ENCODE assay signal across 9 mouse cellular contexts in the genomic region with DNA sequence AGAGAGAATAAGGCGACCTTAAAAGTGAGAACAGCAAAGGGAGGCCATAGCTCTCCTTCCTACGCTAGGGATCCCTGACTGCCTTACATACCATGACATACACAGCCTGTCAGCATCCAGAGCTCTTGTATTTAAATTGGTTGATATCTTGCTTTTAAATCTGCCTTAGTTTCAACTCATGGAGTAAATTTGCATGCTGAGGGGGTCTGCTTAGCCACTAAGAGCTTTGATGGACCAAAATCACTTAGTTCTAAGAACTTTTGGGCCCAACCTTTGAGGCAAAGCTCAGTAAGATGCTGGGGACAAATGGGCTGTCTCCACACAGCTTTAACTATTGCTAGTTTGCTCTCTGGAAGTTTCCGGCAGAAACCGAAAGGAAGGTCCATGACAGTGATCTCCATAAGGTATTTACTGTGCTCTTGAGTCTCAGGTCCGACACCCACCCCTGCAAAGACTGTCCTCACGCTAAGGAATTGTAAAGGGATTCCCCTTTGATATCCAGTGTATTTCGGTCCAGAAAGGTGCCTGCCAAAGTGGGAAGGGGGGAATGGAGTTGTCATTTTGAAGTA. TPM values are rescaled to one million over a fixed set of nuclear protein-coding genes. Genes with fewer than 3 reads are reported as not detected.
DNase-seq lines count a peak whose midpoint lies in the region; ATAC-seq and TF ChIP-seq lines count a peak whose summit lies in the region.
"Had no signal": no experiment of that assay in that cellular context is flagged by ENCODE, and none has a peak within 500 bp of the region (broad histone marks: within the 10 kb centered on the region; RNA-seq: fewer than 3 reads in every experiment).

No protein-coding gene starts in this region.

- peak overlapping the region; percentile 26 for H3K4me3 ChIP-seq in thymus, adult 2 months (ENCODE audit: control insufficient read depth, insufficient read depth, low read length)
- H3K4me3 ChIP-seq in forebrain, embryonic 10.5 days, result peak overlapping the region; percentile 59
- H3K4me3 ChIP-seq in liver, embryonic 12.5 days, result peak overlapping the region; percentile 65

- DNase-seq in thymus, adult 2 months, result no peak
- no peak for DNase-seq in thymus, postnatal 4 days
- peak; percentile 44 for DNase-seq in forebrain, embryonic 10.5 days (ENCODE audit: extremely low spot score, low spot score)
- no peak for DNase-seq in T-cell, adult 2 months (ENCODE audit: low spot score)
- DNase-seq in ovary, postnatal 14 days (ENCODE audit: low spot score), result no peak
- DNase-seq in urinary bladder, postnatal 10 days (ENCODE audit: low spot score), result no peak
- DNase-seq in testis, postnatal 14 days (ENCODE audit: low spot score), result no peak

- no peak for TF ChIP-seq CTCF in thymus, adult 2 months (IDR thresholded peaks at IDR 0.05; ENCODE audit: borderline replicate concordance, control insufficient read depth, extremely low read depth, insufficient read depth, low read length, poor library complexity)

- H3K27me3 ChIP-seq in thymus, adult 2 months (ENCODE audit: control insufficient read depth, insufficient read depth, low read length), result no peaks in the 10 kb centered on the region
- no peaks in the 10 kb centered on the region for H3K27me3 ChIP-seq in forebrain, embryonic 10.5 days (ENCODE audit: poor library complexity, severe bottlenecking)
- no peaks in the 10 kb centered on the region for H3K27me3 ChIP-seq in liver, embryonic 12.5 days (replicated peaks)

- H3K36me3 ChIP-seq in thymus, adult 2 months (ENCODE audit: control insufficient read depth, insufficient read depth, low read length), result no peaks in the 10 kb centered on the region
- H3K36me3 ChIP-seq in forebrain, embryonic 10.5 days (replicated peaks), result no peaks in the 10 kb centered on the region
- no peaks in the 10 kb centered on the region for H3K36me3 ChIP-seq in liver, embryonic 12.5 days

- WGBS in thymus, adult 2 months, result 60% methylated on average over 7 of the region's 7 CpGs
- 31% methylated on average over 7 of the region's 7 CpGs for WGBS in forebrain, embryonic 10.5 days
- 24% methylated on average over 7 of the region's 7 CpGs for WGBS in liver, embryonic 12.5 days (ENCODE audit: insufficient replicate concordance)

- peak overlapping the region; percentile 77 for H3K4me2 ChIP-seq in liver, embryonic 12.5 days

- no peaks in the 10 kb centered on the region for H3K9me3 ChIP-seq in forebrain, embryonic 10.5 days
- no peaks in the 10 kb centered on the region for H3K9me3 ChIP-seq in liver, embryonic 12.5 days (replicated peaks)

- peak overlapping the region; percentile 83 for H3K9ac ChIP-seq in liver, embryonic 12.5 days

- ATAC-seq in liver, embryonic 12.5 days, result no peak

- H3K4me1 ChIP-seq in thymus, adult 2 months (replicated peaks; ENCODE audit: control insufficient read depth, insufficient read depth, low read length), result peaks cover 6% of the 10 kb centered on the region
- H3K4me1 ChIP-seq in forebrain, embryonic 10.5 days, result peaks cover 29% of the 10 kb centered on the region
- peaks cover 44% of the 10 kb centered on the region for H3K4me1 ChIP-seq in liver, embryonic 12.5 days

- TF ChIP-seq POLR2A in thymus, adult 2 months (IDR thresholded peaks at IDR 0.05; ENCODE audit: control insufficient read depth, extremely low read depth, insufficient read depth, low read length, poor library complexity), result no peak

- 0 out of 2 replicates have a peak overlapping the region, but pooled peaks have one; percentile 31 for H3K27ac ChIP-seq in thymus, adult 2 months (ENCODE audit: control insufficient read depth, insufficient read depth, low read length)
- H3K27ac ChIP-seq in forebrain, embryonic 10.5 days, result peak overlapping the region; percentile 93
- H3K27ac ChIP-seq in liver, embryonic 12.5 days, result peak overlapping the region; percentile 98

RNA-seq across cellular contexts. Expression of gene Hist2h3c2, which starts 1.5 kb away (rescaled TPM):
- polyA plus RNA-seq in thymus, adult 2 months (2012; rRNA removed), result 1,020 and 1,654 TPM in 2 replicates
- polyA plus RNA-seq in forebrain, embryonic 10.5 days (2016; fragmentation: Nextera tagmentation; extraction: Ambion mirVana), result 5.9 and 6.4 TPM in 2 replicates
- 12.3 and 13.8 TPM in 2 replicates for polyA plus RNA-seq in liver, embryonic 12.5 days (2016; fragmentation: Nextera tagmentation; extraction: Ambion mirVana)

RNA-seq across cellular contexts. Expression of gene Hist2h2aa2, which starts 2.7 kb away (rescaled TPM):
- polyA plus RNA-seq in thymus, adult 2 months (2012; rRNA removed), result 255 and 367 TPM in 2 replicates
- 19.2 and 34.4 TPM in 2 replicates for polyA plus RNA-seq in forebrain, embryonic 10.5 days (2016; fragmentation: Nextera tagmentation; extraction: Ambion mirVana)
- 55.9 and 73.8 TPM in 2 replicates for polyA plus RNA-seq in liver, embryonic 12.5 days (2016; fragmentation: Nextera tagmentation; extraction: Ambion mirVana)

RNA-seq across cellular contexts. Expression of gene Hist2h2aa1, which starts 7.9 kb away (rescaled TPM):
- 565 and 592 TPM in 2 replicates for polyA plus RNA-seq in thymus, adult 2 months (2012; rRNA removed)
- 8.1 and 16.6 TPM in 2 replicates for polyA plus RNA-seq in forebrain, embryonic 10.5 days (2016; fragmentation: Nextera tagmentation; extraction: Ambion mirVana)
- 23.9 and 29.2 TPM in 2 replicates for polyA plus RNA-seq in liver, embryonic 12.5 days (2016; fragmentation: Nextera tagmentation; extraction: Ambion mirVana)

RNA-seq across cellular contexts. Expression of gene Hist2h3c1, which starts 9.1 kb away (rescaled TPM):
- polyA plus RNA-seq in thymus, adult 2 months (2012; rRNA removed), result not detected in 2 replicates
- polyA plus RNA-seq in forebrain, embryonic 10.5 days (2016; fragmentation: Nextera tagmentation; extraction: Ambion mirVana), result 0.86 TPM in 1 of 2 replicates, not detected in the other
- polyA plus RNA-seq in liver, embryonic 12.5 days (2016; fragmentation: Nextera tagmentation; extraction: Ambion mirVana), result 2.7 and 3.0 TPM in 2 replicates
- polyA plus RNA-seq: gonadal fat pad, adult 2 months had no signal

RNA-seq across cellular contexts. Expression of gene Hist2h2be, which starts 16.5 kb away (rescaled TPM):
- 14.7 and 16.7 TPM in 2 replicates for polyA plus RNA-seq in thymus, adult 2 months (2012; rRNA removed)
- polyA plus RNA-seq in forebrain, embryonic 10.5 days (2016; fragmentation: Nextera tagmentation; extraction: Ambion mirVana), result 12.8 and 15.5 TPM in 2 replicates
- 6.1 and 6.6 TPM in 2 replicates for polyA plus RNA-seq in liver, embryonic 12.5 days (2016; fragmentation: Nextera tagmentation; extraction: Ambion mirVana)

Comparison
In these comparisons a context has a peak if more than half of its experiments do, and no peak if none do; other contexts are left out.
1. H3K27ac ChIP-seq: peak in every context shown above with its lines; median percentile 98 in liver, embryonic 12.5 days; 93 in forebrain, embryonic 10.5 days; 31 in thymus, adult 2 months.
2. RNA of gene Hist2h3c2, which starts 1.5 kb away (polyA plus RNA-seq): 1,020 to 1,654 TPM in thymus, adult 2 months; 12.3 to 13.8 TPM in liver, embryonic 12.5 days and 5.9 to 6.4 TPM in forebrain, embryonic 10.5 days; every median in the first group is over 10 times any median in the second.
3. RNA of gene Hist2h2aa1, which starts 7.9 kb away (polyA plus RNA-seq): 565 to 592 TPM in thymus, adult 2 months; 23.9 to 29.2 TPM in liver, embryonic 12.5 days and 8.1 to 16.6 TPM in forebrain, embryonic 10.5 days; every median in the first group is over 10 times any median in the second.
4. Peak in every context shown above with its lines, with median percentiles within 50 percentile points of each other: H3K4me3 ChIP-seq.